Mouse (Mus musculus): ENCODE results near the gene Fndc4. TPM values are rescaled to one million over a fixed set of nuclear protein-coding genes. Genes with fewer than 3 reads are reported as not detected.

Gene Fndc4
- polyA plus RNA-seq, 1 experiment from 2014 or later: 74.4 TPM

DNA sequence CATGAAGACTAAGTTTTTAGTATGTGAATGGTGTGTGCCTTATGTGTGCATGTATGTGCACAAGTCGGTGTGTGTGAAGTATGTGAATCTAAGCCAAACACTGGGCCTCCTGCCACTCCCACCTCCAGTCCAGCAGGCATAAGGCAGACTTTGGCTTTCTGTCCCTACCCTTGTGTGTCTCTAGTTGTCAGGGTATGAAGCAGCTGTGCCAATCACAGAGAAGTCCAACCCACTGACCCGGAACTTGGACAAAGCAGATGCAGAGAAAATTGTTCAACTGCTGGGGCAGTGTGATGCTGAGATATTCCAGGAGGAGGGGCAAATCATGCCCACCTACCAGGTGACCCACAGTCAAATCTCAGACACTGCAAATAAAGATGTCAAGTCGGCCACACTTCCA is 2.1 kb upstream of the Fndc4 start:
- Histone ChIP-seq H3K4me1 (ENCODE audit: control insufficient read depth, insufficient read depth, low read length) (peaks cover 3% of the 10 kb centered on the region; the same call in 1 of the 2 replicates), H3K36me3 (ENCODE audit: control insufficient read depth, insufficient read depth, low read length) (peaks cover 14% of the 10 kb centered on the region; the same call in 1 of the 2 replicates), H3K9me3 (ENCODE audit: control insufficient read depth, low read length) (no peaks in the 10 kb centered on the region), H3K27ac (replicated peaks; ENCODE audit: low read depth, low read length) (no peak overlapping the region), H3K9ac (ENCODE audit: low read depth, low read length) (no peak overlapping the region), H3K4me3 (ENCODE audit: low read depth, low read length) (no peak overlapping the region), H3K4me2 (ENCODE audit: low read depth, low read length) (no peak overlapping the region), H3K27me3 (replicated peaks; ENCODE audit: control insufficient read depth, insufficient read depth, low read length) (no peaks in the 10 kb centered on the region)
- DNase-seq (ENCODE audit: low spot score) (no peak), ATAC-seq (ENCODE audit: low read depth) (no peak)
- WGBS: 74% methylated on average over 3 of the region's 3 CpGs

- WGBS: 74% methylated on average over 13 of the region's 13 CpGs
- peaks cover 3% of the 10 kb centered on the region; the same call in 1 of the 2 replicates for H3K4me1 ChIP-seq (ENCODE audit: control insufficient read depth, insufficient read depth, low read length)
Measured at GRCm38 (mm10) chr5:31297047-31297757, 1.3 kb upstream of the Fndc4 start, which contains the start of gene Gckr. Gene Gckr, plus strand, starts transcription at chr5:31297443.

DNA sequence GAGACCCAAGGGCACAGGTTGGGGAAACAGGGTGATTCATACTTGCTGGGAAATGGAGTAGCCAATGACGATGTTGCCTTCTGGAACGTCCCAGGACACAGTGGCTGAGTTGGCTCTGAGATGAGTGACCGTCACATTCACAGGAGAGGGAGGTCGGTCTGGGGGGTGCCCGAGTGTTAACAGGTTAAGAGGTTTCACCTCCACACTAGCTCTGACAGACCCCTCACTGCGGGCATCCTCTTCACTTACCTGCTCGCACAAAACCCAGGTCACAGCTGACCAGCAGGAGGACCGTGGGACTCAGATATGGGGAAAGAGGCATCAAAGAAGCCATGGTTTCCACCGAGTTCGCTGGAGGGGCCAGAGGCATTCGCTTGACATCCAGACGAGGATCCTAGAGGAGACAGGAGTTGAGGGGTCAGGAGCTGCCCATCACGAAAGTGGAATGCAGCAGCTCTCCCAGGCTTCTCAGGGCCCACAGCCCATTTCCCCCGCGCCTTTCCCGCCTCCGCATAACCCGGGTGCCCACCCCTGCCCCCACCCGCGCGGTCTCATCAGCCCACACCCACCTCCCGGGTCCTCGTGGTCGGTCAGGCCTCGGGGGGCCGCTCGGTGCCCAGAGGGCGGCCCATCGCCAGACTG is 795 bp downstream of the Fndc4 start:
- Histone ChIP-seq H3K4me2 (ENCODE audit: low read depth, low read length) (peak overlapping the region; percentile 67), H3K9ac (ENCODE audit: low read depth, low read length) (peak overlapping the region; percentile 94), H3K4me3 (ENCODE audit: low read depth, low read length) (peak overlapping the region; percentile 85), H3K27ac (replicated peaks; ENCODE audit: low read depth, low read length) (peak overlapping the region; percentile 31; the same call in 1 of the 2 replicates), H3K36me3 (ENCODE audit: control insufficient read depth, insufficient read depth, low read length) (peaks cover 22% of the 10 kb centered on the region; the same call in 1 of the 2 replicates), H3K4me1 (ENCODE audit: control insufficient read depth, insufficient read depth, low read length) (peaks cover 9% of the 10 kb centered on the region; the same call in 1 of the 2 replicates), H3K9me3 (ENCODE audit: control insufficient read depth, low read length) (no peaks in the 10 kb centered on the region), H3K27me3 (replicated peaks; ENCODE audit: control insufficient read depth, insufficient read depth, low read length) (no peaks in the 10 kb centered on the region)
- DNase-seq (ENCODE audit: low spot score) (peak; percentile 9), ATAC-seq (ENCODE audit: low read depth) (peak; percentile 6; the same call in 1 of the 2 replicates)
- WGBS: 4% methylated on average over 26 of the region's 29 CpGs

More at GRCm38 (mm10) chr5:31297047-31297757, 1.3 kb upstream of the Fndc4 start, which contains the start of gene Gckr:
- H3K27me3 ChIP-seq (replicated peaks; ENCODE audit: control insufficient read depth, insufficient read depth, low read length): no peaks in the 10 kb centered on the region
- peaks cover 22% of the 10 kb centered on the region; the same call in 1 of the 2 replicates for H3K36me3 ChIP-seq (ENCODE audit: control insufficient read depth, insufficient read depth, low read length)
- no peak within 1 kb of the TSS for H3K27ac ChIP-seq (replicated peaks; ENCODE audit: low read depth, low read length)
- no peak within 1 kb of the TSS for H3K9ac ChIP-seq (ENCODE audit: low read depth, low read length)
- DNase-seq (ENCODE audit: low spot score) (no peak), ATAC-seq (ENCODE audit: low read depth) (no peak)
- peak within 1 kb of the TSS; percentile 85; the same call in 1 of the 2 replicates for H3K4me3 ChIP-seq (ENCODE audit: low read depth, low read length)
- no peaks in the 10 kb centered on the region for H3K9me3 ChIP-seq (ENCODE audit: control insufficient read depth, low read length)
- H3K4me2 ChIP-seq (ENCODE audit: low read depth, low read length): peak within 1 kb of the TSS; percentile 67

- no peaks in the 10 kb centered on the region for H3K9me3 ChIP-seq (ENCODE audit: control insufficient read depth, low read length)
- no peak for ATAC-seq (ENCODE audit: low read depth)
- H3K4me2 ChIP-seq (ENCODE audit: low read depth, low read length): peak overlapping the region; percentile 62
Measured at GRCm38 (mm10) chr5:31291361-31291688, 4.6 kb downstream of the Fndc4 start.

GRCm38 (mm10) chr5:31290521-31291360 is 5.1 kb downstream of the Fndc4 start, which contains the start of gene Ift172:
Gene Ift172, minus strand, starts transcription at chr5:31291116.
- DNase-seq (ENCODE audit: low spot score) (peak; percentile 99), ATAC-seq (ENCODE audit: low read depth) (peak; percentile 96)
- Histone ChIP-seq H3K4me3 (ENCODE audit: low read depth, low read length) (peak within 1 kb of the TSS; percentile 64), H3K4me1 (ENCODE audit: control insufficient read depth, insufficient read depth, low read length) (peaks cover 9% of the 10 kb centered on the region; the same call in 1 of the 2 replicates), H3K9ac (ENCODE audit: low read depth, low read length) (peak within 1 kb of the TSS; percentile 68), H3K9me3 (ENCODE audit: control insufficient read depth, low read length) (no peaks in the 10 kb centered on the region), H3K27me3 (replicated peaks; ENCODE audit: control insufficient read depth, insufficient read depth, low read length) (no peaks in the 10 kb centered on the region), H3K4me2 (ENCODE audit: low read depth, low read length) (peak within 1 kb of the TSS; percentile 62), H3K36me3 (ENCODE audit: control insufficient read depth, insufficient read depth, low read length) (peaks cover 39% of the 10 kb centered on the region), H3K27ac (replicated peaks; ENCODE audit: low read depth, low read length) (peak within 1 kb of the TSS; percentile 90)
- WGBS: 2% methylated on average over 45 of the region's 45 CpGs

More at GRCm38 (mm10) chr5:31291361-31291688, 4.6 kb downstream of the Fndc4 start:
- Histone ChIP-seq H3K4me3 (ENCODE audit: low read depth, low read length) (peak overlapping the region; percentile 64), H3K4me1 (ENCODE audit: control insufficient read depth, insufficient read depth, low read length) (peaks cover 12% of the 10 kb centered on the region; the same call in 1 of the 2 replicates), H3K9ac (ENCODE audit: low read depth, low read length) (peak overlapping the region; percentile 59), H3K36me3 (ENCODE audit: control insufficient read depth, insufficient read depth, low read length) (peaks cover 33% of the 10 kb centered on the region), H3K27ac (replicated peaks; ENCODE audit: low read depth, low read length) (peak overlapping the region; percentile 90), H3K27me3 (replicated peaks; ENCODE audit: control insufficient read depth, insufficient read depth, low read length) (no peaks in the 10 kb centered on the region)
- no peak for DNase-seq (ENCODE audit: low spot score)
- WGBS: 4% methylated on average over 9 of the region's 9 CpGs

GRCm38 (mm10) chr5:31289626-31290230 is 6.2 kb downstream of the Fndc4 start:
- Histone ChIP-seq H3K4me2 (ENCODE audit: low read depth, low read length) (peak overlapping the region; percentile 62), H3K9ac (ENCODE audit: low read depth, low read length) (peak overlapping the region; percentile 68), H3K4me1 (ENCODE audit: control insufficient read depth, insufficient read depth, low read length) (peaks cover 9% of the 10 kb centered on the region; the same call in 1 of the 2 replicates), H3K27me3 (replicated peaks; ENCODE audit: control insufficient read depth, insufficient read depth, low read length) (no peaks in the 10 kb centered on the region), H3K36me3 (ENCODE audit: control insufficient read depth, insufficient read depth, low read length) (peaks cover 49% of the 10 kb centered on the region), H3K9me3 (ENCODE audit: control insufficient read depth, low read length) (no peaks in the 10 kb centered on the region), H3K4me3 (ENCODE audit: low read depth, low read length) (peak overlapping the region; percentile 64), H3K27ac (replicated peaks; ENCODE audit: low read depth, low read length) (no peak overlapping the region; the same call in 1 of the 2 replicates)
- 75% methylated on average over 3 of the region's 3 CpGs for WGBS
- no peak for ATAC-seq (ENCODE audit: low read depth)
- no peak for DNase-seq (ENCODE audit: low spot score)

DNA sequence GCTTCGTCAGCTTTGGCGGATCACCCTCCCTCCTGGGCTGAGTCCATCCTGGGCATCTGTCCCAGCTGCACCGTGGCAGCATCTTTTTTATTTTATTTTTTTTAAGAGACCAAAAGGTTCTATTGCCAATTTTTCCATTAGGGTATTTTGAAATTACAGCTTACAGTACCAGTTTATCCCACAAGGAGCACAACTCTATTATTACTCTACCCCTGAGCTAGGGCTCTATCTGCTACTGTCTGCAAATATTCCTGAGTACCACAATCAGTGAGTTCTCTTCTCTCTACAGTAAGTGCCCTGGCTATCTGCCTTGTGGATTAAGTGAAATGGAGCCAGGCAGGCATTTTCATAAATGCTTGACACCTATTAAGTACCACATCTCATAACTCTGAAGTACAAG is 7.2 kb downstream of the Fndc4 start:
- Histone ChIP-seq H3K36me3 (ENCODE audit: control insufficient read depth, insufficient read depth, low read length) (peaks cover 53% of the 10 kb centered on the region), H3K27me3 (replicated peaks; ENCODE audit: control insufficient read depth, insufficient read depth, low read length) (no peaks in the 10 kb centered on the region), H3K4me2 (ENCODE audit: low read depth, low read length) (no peak overlapping the region), H3K9me3 (ENCODE audit: control insufficient read depth, low read length) (no peaks in the 10 kb centered on the region), H3K4me3 (ENCODE audit: low read depth, low read length) (no peak overlapping the region), H3K9ac (ENCODE audit: low read depth, low read length) (no peak overlapping the region), H3K4me1 (ENCODE audit: control insufficient read depth, insufficient read depth, low read length) (0 out of 2 replicates have a peak, but pooled peaks cover 9% of the 10 kb centered on the region), H3K27ac (replicated peaks; ENCODE audit: low read depth, low read length) (no peak overlapping the region)
- peak; percentile 5 for DNase-seq (ENCODE audit: low spot score)
- 81% methylated on average over 3 of the region's 3 CpGs for WGBS
- ATAC-seq (ENCODE audit: low read depth): no peak
